Mouse (Mus musculus) heart, postnatal 0 days (tissue): ENCODE measurements around the gene Cdk7.

Experiments
- CTCF ChIP-seq: IDR thresholded peaks from 2 replicates; pipeline ENCODE4 v1.5.1; 2016; ENCODE audit warnings: antibody characterized with exemption, control low read depth, low read depth
- EP300 ChIP-seq: IDR thresholded peaks from 2 replicates; pipeline ENCODE4 v1.6.1; 2016; ENCODE audit warnings: antibody characterized with exemption, low read depth

GRCm38 (mm10) chr13:100728086-100728485 lies 2.7 kb downstream of the Cdk7 start:
- no peak for TF ChIP-seq CTCF
- no peak for TF ChIP-seq EP300
